Mouse (Mus musculus): Measurements from ENCODE around the gene Prcd. TPM values are rescaled to one million over a fixed set of nuclear protein-coding genes. Genes with fewer than 3 reads are reported as not detected.

The Prcd gene
- total and polyA plus RNA-seq, 2 experiments from 2014 or later, result 2.5 TPM; not detected in 1

- peak within 1 kb of the TSS; percentile 30 for H3K27ac ChIP-seq (ENCODE audit: low read depth)
- no peak within 1 kb of the TSS for H3K4me3 ChIP-seq (ENCODE audit: low read depth, low read length)
- H3K9ac ChIP-seq (replicated peaks; ENCODE audit: low read depth, low read length), result no peak within 1 kb of the TSS
- no peaks in the 10 kb centered on the region for H3K36me3 ChIP-seq (replicated peaks; ENCODE audit: control insufficient read depth, insufficient read depth, low read length)
- ATAC-seq (ENCODE audit: insufficient read depth, low read depth) (no peak), DNase-seq (ENCODE audit: low spot score) (peak; percentile 58)
- H3K4me2 ChIP-seq (ENCODE audit: low read depth, low read length), result no peak within 1 kb of the TSS
- WGBS, result 44% methylated on average over 10 of the region's 10 CpGs
- peaks cover 30% of the 10 kb centered on the region for H3K4me1 ChIP-seq (ENCODE audit: control insufficient read depth, insufficient read depth)
- TF ChIP-seq CTCF (IDR thresholded peaks at IDR 0.05; ENCODE audit: low read depth) (no peak), EP300 (IDR thresholded peaks at IDR 0.05; ENCODE audit: low read depth) (no peak)
- no peaks in the 10 kb centered on the region for H3K9me3 ChIP-seq (replicated peaks; ENCODE audit: control insufficient read depth, low read length)
- no peaks in the 10 kb centered on the region for H3K27me3 ChIP-seq (ENCODE audit: control insufficient read depth, insufficient read depth, low read length)
Observed at GRCm38 (mm10) chr11:116626299-116627071, 26.8 kb upstream of the Prcd start, which contains the start of gene Rhbdf2. Rhbdf2 (minus strand) TSS chr11:116627019.

- Histone ChIP-seq H3K36me3 (replicated peaks; ENCODE audit: control insufficient read depth, insufficient read depth, low read length) (no peaks in the 10 kb centered on the region), H3K4me2 (ENCODE audit: low read depth, low read length) (no peak overlapping the region), H3K27ac (ENCODE audit: low read depth) (no peak overlapping the region), H3K4me3 (ENCODE audit: low read depth, low read length) (no peak overlapping the region), H3K27me3 (ENCODE audit: control insufficient read depth, insufficient read depth, low read length) (no peaks in the 10 kb centered on the region), H3K9me3 (replicated peaks; ENCODE audit: control insufficient read depth, low read length) (no peaks in the 10 kb centered on the region), H3K4me1 (ENCODE audit: control insufficient read depth, insufficient read depth) (peaks cover 21% of the 10 kb centered on the region), H3K9ac (replicated peaks; ENCODE audit: low read depth, low read length) (no peak overlapping the region)
- WGBS, result 39% methylated on average over 10 of the region's 10 CpGs
- ATAC-seq (ENCODE audit: insufficient read depth, low read depth) (0 out of 2 replicates have a peak, but pooled peaks have one; percentile 13), DNase-seq (ENCODE audit: low spot score) (no peak)
- TF ChIP-seq EP300 (IDR thresholded peaks at IDR 0.05; ENCODE audit: low read depth) (no peak), CTCF (IDR thresholded peaks at IDR 0.05; ENCODE audit: low read depth) (peak; percentile 39)
Observed at GRCm38 (mm10) chr11:116627072-116628020, 26.0 kb upstream of the Prcd start.

- H3K9ac ChIP-seq (replicated peaks; ENCODE audit: low read depth, low read length), result no peak overlapping the region
- H3K4me1 ChIP-seq (ENCODE audit: control insufficient read depth, insufficient read depth), result peaks cover 13% of the 10 kb centered on the region; the same call in 1 of the 2 replicates
- H3K36me3 ChIP-seq (replicated peaks; ENCODE audit: control insufficient read depth, insufficient read depth, low read length), result no peaks in the 10 kb centered on the region
- no peak overlapping the region for H3K4me3 ChIP-seq (ENCODE audit: low read depth, low read length)
- no peaks in the 10 kb centered on the region for H3K9me3 ChIP-seq (replicated peaks; ENCODE audit: control insufficient read depth, low read length)
- 49% methylated on average over 9 of the region's 9 CpGs for WGBS
- no peaks in the 10 kb centered on the region for H3K27me3 ChIP-seq (ENCODE audit: control insufficient read depth, insufficient read depth, low read length)
- peak; percentile 83 for DNase-seq (ENCODE audit: low spot score)
- TF ChIP-seq CTCF (IDR thresholded peaks at IDR 0.05; ENCODE audit: low read depth) (peak; percentile 99), EP300 (IDR thresholded peaks at IDR 0.05; ENCODE audit: low read depth) (no peak)
- H3K27ac ChIP-seq (ENCODE audit: low read depth), result no peak overlapping the region
- peak; percentile 56 for ATAC-seq (ENCODE audit: insufficient read depth, low read depth)
- no peak overlapping the region for H3K4me2 ChIP-seq (ENCODE audit: low read depth, low read length)
Observed at GRCm38 (mm10) chr11:116628712-116629111, 24.6 kb upstream of the Prcd start.

GRCm38 (mm10) chr11:116629472-116629871 is 23.9 kb upstream of the Prcd start:
- Histone ChIP-seq H3K9ac (replicated peaks; ENCODE audit: low read depth, low read length) (no peak overlapping the region), H3K27me3 (ENCODE audit: control insufficient read depth, insufficient read depth, low read length) (no peaks in the 10 kb centered on the region), H3K9me3 (replicated peaks; ENCODE audit: control insufficient read depth, low read length) (no peaks in the 10 kb centered on the region), H3K4me1 (ENCODE audit: control insufficient read depth, insufficient read depth) (peaks cover 13% of the 10 kb centered on the region; the same call in 1 of the 2 replicates), H3K27ac (ENCODE audit: low read depth) (no peak overlapping the region), H3K36me3 (replicated peaks; ENCODE audit: control insufficient read depth, insufficient read depth, low read length) (no peaks in the 10 kb centered on the region), H3K4me2 (ENCODE audit: low read depth, low read length) (no peak overlapping the region), H3K4me3 (ENCODE audit: low read depth, low read length) (no peak overlapping the region)
- ATAC-seq (ENCODE audit: insufficient read depth, low read depth) (no peak), DNase-seq (ENCODE audit: low spot score) (no peak)
- TF ChIP-seq EP300 (IDR thresholded peaks at IDR 0.05; ENCODE audit: low read depth) (no peak), CTCF (IDR thresholded peaks at IDR 0.05; ENCODE audit: low read depth) (no peak)
- 87% methylated on average over 6 of the region's 6 CpGs for WGBS

GRCm38 (mm10) chr11:116630171-116630965 is 23.0 kb upstream of the Prcd start:
- ATAC-seq (ENCODE audit: insufficient read depth, low read depth) (peak; percentile 24; the same call in 1 of the 2 replicates), DNase-seq (ENCODE audit: low spot score) (no peak)
- 25% methylated on average over 12 of the region's 12 CpGs for WGBS
- Histone ChIP-seq H3K36me3 (replicated peaks; ENCODE audit: control insufficient read depth, insufficient read depth, low read length) (no peaks in the 10 kb centered on the region), H3K9me3 (replicated peaks; ENCODE audit: control insufficient read depth, low read length) (no peaks in the 10 kb centered on the region), H3K4me3 (ENCODE audit: low read depth, low read length) (no peak overlapping the region), H3K27ac (ENCODE audit: low read depth) (no peak overlapping the region), H3K27me3 (ENCODE audit: control insufficient read depth, insufficient read depth, low read length) (no peaks in the 10 kb centered on the region), H3K4me2 (ENCODE audit: low read depth, low read length) (no peak overlapping the region), H3K4me1 (ENCODE audit: control insufficient read depth, insufficient read depth) (peaks cover 7% of the 10 kb centered on the region; the same call in 1 of the 2 replicates), H3K9ac (replicated peaks; ENCODE audit: low read depth, low read length) (no peak overlapping the region)
- TF ChIP-seq EP300 (IDR thresholded peaks at IDR 0.05; ENCODE audit: low read depth) (no peak), CTCF (IDR thresholded peaks at IDR 0.05; ENCODE audit: low read depth) (no peak)
